Mouse (Mus musculus): ENCODE measurements around the gene 4931414P19Rik.

Gene 4931414P19Rik

DNA sequence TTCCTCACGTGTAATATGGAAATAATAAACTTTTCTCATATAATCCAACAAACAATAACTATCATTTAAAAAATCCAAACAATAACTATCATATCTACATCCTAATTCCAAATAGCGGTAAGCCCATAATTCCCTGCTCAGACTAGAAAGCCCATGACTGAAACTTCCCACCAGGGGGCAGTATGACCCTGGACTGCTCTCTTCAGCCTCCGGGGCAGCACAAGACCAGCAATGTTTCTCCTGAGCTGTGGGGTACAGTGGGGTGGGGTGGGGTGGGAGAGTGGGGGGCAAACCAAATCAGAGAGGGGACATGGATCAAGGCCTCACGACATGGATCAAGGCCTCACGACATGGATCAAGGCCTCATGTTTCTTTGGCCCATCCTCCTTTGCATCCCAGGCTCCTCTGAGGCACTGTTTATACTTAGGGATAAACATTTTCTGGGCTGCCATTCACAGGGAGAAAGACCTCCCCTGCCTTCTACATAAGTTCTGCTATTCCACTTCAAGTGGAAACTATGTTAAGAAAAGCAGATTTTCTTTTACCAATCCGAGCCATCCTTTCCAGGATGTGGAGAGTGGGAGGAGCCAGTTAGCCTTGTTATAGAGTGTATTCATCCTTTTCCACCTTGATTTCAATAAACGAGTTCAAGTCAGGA lies 22.0 kb downstream of the 4931414P19Rik start:
- DNase-seq (ENCODE audit: extremely low spot score): peak; percentile 67

DNA sequence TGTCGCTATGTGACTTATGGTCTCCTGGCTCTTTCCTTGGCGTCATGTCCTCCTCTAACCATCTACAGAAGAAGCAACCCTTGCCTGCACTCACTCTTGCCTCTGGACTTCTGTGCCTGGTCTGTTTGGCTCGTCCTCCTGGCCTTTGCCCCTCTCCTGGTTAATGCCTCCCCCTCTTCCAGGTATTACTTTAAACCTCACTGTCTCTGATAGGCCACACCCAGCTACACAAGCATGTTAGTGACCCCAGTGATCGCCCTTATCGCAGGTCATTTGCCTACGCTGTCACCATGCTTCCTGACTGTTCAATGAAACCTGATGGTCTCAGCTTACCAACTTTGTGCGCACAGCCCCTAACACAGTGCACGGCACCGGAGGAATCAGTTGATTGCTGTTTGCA lies 23.3 kb downstream of the 4931414P19Rik start:
- DNase-seq (ENCODE audit: extremely low spot score): no peak

DNA sequence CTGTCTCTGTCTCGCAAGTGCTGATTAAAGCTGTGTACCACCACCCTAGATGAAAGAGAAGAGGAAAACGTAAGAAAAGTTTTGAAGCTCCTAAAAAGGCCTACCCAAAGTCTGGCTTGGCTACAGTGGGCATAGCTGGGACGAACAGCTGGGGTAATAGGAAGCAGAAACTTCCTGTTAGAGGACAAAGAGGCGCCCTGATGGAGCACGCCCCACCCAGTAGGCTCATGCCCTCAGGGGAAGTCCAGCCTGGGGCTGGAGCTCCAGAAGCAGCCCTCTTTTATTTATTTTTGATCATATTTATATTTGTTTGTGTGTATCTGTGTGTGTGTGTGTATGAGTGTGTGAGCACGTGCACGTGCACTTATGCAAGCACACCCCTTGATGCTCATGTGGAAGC lies 26.2 kb downstream of the 4931414P19Rik start:
- DNase-seq (ENCODE audit: extremely low spot score): no peak

DNA sequence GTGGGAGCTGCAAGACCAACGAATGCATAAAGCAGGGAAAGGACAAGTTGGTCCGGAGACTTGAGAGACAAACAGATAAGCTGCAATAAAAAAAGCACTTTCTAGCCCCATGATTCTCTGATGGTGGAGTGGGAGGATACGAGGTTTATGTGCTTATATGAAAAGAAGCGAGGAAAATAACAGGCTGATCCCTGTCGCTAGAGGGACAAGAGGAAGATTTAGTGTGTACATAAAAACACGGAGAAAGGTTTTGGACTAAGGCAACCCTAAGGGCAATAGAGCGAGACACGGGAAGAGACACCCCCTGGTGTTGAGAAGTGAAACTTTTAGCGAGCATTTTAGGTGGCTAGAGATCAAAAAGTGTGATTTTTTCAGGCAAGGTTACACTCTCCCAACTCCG lies 27.7 kb downstream of the 4931414P19Rik start:
- DNase-seq (ENCODE audit: extremely low spot score): no peak

DNA sequence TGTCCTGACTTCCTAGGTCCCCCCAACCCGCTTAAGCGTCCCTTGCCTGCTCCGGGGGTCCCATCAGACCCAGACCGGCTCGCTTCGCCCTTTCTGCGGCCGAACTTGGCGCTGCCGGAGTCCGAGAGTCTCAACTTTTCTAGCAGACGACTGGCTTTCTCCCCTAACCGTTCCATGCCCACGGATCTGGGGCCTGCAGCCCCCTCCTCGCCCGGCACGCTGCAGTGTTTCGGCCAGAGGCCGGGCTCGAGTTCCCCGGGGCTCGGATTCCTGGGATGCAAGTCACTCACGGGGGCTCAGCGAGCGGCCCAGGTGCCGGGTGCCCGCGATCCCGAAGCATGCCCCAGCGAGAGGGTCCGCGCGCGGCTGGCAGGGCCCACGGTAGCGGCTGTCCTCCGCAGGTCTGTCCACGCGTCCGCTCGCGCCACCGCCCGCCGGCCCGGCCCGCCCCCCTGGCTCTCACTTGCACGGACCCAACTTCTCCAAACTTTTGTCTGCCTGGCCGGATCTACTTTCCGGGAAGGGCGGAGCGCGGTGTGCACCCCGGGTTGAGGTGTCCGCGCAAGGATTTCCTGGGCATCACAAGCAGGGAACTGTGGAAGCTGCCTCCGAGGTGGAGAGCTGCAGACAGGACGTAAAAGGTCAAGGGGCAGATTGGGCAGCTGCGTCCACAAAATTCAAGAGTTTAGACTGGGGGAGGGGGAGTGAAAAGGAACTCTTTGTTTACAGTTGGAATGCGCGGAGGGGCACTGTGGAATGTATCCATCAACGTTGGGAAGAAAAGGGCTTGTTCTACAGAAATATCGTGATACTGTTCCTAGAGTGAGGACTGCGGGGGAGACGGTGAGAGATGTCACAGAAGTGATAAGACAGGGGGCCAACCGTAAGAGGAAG lies 28.5 kb downstream of the 4931414P19Rik start, which contains the start of gene Ajuba:
TSS of gene Ajuba (minus strand) at position 470 of the 894 bp plus-strand sequence.
- peak; percentile 97 for DNase-seq (ENCODE audit: extremely low spot score)

DNA sequence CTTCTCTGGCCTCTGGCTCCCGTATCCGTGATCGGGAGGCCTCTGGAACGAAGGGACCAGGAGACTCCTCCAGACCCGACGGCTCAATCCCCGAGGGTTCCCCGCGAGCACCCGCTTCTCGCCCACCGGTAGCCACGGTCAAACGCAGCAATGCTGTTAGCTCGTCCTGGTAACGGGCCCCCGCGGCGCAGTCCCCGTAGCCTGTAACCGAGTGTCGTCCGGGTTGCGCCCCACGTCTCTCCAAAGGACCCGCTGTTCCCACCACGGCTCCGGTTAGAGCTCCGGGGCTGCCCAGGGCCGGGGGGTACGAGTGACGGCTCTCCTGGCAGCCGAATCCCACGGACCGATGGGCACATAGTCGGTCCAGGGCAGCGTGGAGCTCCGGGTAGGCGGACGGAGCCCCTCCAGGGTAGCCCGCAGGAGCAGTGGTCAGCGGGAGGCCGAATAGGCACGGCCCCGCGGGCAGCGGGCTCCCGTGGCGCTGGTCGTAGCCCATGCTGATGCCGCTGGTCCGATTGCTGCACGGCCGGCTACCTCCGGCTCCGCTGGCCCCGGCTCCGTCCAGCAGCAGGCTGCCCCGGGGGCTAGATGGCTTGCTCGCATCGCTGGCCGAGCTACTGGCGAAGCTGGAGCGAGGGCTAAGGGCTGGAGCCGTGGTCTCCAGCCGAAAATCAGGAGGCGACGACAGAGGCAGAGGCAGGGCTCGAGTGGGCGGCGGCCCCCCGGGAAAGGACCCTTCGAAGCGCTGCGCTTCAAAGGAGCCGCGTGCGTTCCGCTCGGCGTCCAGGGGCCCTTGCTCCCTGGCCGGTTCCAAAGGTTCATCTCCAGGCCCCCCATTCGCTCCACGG lies 29.3 kb downstream of the 4931414P19Rik start:
- DNase-seq (ENCODE audit: extremely low spot score): peak; percentile 63

DNA sequence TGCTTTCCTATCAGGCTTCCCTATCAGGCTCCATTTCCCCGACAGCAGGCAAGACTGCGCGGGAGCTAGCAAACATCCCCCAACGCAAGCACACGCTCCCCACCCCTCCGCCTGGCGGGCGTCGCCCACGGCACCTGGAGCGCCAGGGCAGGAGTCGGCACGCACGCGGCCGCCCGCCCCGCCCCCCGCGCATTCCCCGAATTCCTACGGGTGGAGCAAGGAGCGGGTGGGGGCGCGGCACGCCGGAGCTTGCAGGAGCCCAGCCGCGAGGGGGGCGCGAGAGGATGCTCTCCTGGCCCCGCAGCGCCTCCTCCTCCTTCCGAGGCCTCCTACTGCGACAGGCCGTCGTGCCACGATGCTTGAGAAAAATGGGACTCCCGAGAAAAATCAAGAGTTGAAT lies 30.2 kb downstream of the 4931414P19Rik start:
- DNase-seq (ENCODE audit: extremely low spot score): peak; percentile 88

DNA sequence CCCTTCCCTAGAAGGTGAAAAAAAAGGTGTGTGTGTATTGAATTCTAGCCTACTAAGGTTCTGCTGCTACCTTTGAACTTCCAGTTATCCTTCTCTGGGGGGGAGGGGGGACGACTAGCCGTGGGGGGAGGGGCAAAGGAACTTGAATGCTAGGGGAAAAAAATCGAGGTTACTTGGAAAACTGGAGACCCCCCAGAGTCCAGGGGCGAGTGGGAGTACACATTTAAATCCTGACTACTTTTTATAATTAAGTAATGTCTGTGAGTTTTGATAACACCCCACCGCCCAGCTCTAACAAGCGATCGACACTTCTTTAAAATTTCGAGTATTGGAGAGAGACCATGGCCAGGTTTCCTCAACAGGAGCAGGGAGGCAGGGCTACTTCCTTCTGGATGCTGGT lies 30.8 kb downstream of the 4931414P19Rik start:
- DNase-seq (ENCODE audit: extremely low spot score): no peak

DNA sequence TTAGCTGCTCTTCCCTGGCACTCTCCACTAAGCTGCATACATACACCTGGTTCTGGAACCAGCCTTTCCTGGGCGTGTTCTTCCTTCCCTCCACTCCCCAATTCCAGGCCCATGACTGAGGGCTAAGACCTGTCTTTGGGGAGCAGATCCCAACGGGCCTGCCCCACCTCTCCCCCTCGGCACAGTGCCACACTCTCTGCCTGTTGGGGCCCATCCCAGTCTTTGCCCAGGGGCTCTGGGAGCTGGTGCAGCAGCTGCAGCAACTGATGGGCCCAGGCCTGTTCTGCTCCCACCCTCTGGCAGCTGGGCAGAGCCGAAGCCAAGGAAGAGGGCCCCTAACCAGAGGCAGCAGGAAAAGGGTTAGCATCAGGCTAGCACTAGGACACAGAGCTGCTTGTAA lies 31.5 kb downstream of the 4931414P19Rik start:
- DNase-seq (ENCODE audit: extremely low spot score): no peak

DNA sequence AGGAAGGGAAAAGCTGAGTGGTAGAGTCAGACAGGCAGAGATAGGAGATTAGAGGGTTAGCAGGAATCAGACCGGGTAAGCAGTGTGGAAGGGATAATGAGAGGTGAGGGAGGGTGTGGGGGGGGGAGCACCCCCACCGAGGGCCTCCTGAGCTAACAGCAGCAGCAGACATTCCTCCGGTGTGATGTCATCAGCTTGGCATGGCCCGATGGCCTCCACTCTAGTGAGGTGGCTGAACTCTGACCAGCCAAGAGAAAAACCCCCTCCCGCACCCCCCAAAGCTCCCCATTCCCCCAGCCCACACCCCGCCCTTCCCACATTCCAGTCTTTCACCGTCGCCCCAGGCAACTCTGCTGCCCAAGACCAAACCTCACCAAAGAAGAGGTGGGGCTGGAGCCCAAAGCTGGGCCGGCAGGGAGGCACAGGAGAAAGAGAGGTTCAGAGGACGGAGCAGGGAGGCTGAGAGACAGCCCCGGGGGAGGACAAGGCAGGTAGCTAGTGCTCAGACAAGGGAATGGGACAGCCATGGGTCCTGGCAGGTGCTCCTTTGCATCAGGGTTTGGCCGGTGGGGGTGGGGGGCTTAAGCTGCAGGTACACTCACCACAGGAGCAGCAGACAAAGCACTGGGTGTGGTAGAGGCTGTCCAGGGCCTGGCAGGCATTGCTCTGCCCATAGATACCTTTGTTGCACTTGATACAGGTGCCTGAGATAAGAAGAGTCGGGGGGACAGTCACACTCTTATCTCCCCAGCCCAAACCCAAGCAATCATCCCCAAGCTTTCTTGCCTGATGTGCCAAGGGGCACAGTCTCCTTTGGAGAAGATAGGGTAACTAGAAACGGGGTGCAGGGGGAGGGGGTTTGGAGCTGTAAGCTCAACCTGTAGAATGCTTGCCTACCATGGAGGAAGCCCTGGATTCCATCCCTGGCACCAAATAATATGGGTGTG lies 32.7 kb downstream of the 4931414P19Rik start:
- peak; percentile 88 for DNase-seq (ENCODE audit: extremely low spot score)

DNA sequence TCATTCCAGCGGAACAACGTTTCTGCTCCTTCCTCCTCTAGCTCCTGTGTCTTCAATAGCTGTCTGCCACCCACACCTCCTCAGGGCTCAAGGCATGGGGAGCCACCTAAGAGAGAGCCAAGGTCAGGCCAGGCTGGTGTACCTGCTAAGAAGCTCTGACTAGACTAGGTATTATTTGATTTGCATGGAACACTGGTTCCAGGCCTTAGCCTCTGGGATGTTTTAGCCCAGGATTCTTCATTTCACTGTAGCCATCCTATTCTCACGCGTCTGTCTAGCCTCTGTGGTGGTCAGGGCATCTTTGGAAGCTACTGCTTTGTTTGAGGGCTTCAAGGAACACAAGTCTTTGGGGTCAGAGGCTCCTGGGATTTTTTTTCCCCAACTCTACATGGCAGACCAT lies 33.7 kb downstream of the 4931414P19Rik start:
- no peak for DNase-seq (ENCODE audit: extremely low spot score)

DNA sequence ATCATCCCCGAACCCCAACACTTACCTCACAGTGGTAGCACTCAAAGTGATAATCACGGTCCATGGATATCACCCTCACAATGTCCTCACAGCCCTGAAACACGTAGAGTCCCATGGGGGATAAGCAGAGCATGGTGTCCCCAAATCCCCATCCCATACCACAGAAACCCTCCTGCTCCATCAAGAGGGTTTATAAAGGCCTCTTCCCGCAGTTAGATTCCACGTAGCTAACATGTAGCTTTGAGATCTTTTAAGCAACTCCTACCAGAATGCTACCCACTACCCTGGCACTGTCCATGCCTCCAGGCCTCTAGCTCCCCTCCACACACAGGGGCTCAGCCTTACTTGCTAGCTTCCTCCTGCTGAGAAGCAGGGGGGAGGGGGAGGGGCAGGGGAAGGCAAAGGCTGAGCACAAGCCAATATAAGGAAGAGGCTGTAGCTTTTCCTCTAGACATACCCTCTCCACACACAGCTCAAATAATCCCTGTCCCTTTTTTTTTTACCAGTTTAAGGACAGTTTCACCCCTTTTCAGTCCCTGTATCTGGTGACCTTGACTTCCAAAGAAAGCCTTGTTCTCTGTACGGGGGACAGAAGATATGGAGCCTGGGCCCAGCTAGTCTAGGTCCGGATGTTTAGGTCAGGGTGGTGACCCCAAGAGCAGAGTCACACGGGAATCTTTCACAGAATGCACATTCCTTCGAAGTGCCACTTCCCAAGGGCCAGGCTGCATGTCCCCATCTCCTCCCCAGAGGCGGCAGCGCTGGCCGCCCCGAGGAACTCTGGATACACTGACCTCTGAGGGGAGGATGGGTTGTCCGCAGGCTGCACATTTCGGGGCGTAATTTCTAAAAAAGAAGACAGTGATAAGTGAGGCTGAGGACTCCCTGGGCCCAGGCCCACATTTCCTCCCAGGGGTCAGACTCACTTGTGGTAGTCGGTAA lies 36.1 kb downstream of the 4931414P19Rik start:
- peak; percentile 42 for DNase-seq (ENCODE audit: extremely low spot score)

DNA sequence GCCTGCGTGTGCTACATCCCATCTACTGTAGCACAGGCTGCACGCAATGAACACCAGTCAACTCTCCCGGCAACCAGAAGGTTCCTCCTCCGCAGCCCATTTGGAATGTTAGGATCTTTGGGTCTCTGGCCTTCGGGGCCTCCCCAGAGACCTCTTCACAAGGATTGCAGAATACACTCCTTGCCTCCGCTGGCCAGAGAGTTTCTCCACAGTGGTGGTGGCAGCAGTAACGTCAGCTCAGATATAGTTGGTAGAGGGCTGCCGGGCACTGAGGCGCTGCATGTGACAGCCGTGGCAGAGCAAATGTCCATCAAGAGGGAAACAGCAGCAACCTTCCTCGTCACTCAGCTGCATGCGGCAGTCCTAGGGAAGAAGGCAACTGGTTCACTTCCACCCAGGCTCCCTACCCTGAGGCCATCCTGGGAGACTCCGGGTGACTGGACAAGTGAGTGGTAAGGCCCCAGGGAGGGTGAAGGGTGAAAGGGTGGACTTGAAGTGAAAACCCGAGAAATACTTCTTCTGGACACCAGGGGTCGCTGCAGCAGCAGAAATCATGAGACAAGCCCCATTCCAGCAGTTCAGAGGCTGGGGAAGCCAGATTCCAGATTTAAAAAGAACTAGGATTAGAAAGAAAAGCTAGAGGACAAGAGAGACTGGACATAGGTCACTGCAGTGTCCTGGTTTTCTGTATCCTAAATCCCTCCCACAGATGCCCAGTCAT lies 36.9 kb downstream of the 4931414P19Rik start:
- DNase-seq (ENCODE audit: extremely low spot score): peak; percentile 80

DNA sequence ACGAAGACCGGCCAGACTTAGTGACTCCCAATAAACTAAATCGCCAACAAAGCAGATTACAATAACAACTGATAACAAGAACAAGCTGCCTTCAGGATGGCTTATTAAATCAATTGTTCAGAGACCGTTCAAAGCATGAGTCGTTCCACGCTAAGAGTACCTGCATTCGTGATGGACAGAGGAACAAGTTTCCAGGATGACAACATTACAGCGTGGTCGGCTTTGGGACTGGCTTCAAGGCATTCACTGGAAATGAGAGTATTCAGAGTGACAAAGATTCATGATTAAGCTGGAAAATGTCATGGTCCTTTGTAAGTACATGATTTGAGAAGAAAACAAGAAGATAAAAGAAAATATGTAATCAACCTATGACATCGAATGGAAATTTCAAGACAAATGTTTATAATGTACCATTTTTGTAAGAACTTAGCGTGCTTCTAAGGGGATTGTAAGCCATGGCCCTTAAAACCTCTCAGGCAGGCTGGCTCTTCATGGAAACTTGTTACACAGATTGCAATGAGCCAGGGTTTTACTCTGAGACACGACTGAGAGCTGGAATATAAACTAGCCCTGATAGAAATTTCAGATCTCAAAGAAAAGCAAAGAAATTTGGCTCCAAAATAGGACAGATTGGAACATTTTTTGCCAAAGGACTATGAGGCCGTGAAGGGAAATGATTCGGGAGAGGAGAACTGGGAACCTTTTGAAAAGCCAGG lies 45.1 kb downstream of the 4931414P19Rik start:
- no peak for DNase-seq (ENCODE audit: extremely low spot score)

DNA sequence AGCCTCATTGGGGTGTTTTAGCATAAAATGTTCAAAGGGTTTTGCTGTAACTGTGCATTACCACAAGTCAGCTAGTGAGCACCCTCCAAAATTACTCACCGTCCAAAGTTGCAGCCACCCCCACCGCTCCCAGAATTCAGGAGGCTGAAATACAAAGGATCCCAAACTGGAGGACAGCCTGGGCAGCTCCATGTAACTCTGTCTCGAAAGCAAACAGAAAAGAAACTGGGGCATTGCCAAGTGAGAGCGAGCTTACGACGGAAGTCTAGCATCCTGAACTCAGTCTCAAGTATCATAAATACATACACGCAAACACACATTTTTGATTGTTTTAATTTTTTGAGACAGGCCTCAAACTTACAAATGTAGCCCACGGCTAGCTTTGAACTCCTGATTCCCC lies 48.5 kb downstream of the 4931414P19Rik start:
- no peak for DNase-seq (ENCODE audit: extremely low spot score)

DNA sequence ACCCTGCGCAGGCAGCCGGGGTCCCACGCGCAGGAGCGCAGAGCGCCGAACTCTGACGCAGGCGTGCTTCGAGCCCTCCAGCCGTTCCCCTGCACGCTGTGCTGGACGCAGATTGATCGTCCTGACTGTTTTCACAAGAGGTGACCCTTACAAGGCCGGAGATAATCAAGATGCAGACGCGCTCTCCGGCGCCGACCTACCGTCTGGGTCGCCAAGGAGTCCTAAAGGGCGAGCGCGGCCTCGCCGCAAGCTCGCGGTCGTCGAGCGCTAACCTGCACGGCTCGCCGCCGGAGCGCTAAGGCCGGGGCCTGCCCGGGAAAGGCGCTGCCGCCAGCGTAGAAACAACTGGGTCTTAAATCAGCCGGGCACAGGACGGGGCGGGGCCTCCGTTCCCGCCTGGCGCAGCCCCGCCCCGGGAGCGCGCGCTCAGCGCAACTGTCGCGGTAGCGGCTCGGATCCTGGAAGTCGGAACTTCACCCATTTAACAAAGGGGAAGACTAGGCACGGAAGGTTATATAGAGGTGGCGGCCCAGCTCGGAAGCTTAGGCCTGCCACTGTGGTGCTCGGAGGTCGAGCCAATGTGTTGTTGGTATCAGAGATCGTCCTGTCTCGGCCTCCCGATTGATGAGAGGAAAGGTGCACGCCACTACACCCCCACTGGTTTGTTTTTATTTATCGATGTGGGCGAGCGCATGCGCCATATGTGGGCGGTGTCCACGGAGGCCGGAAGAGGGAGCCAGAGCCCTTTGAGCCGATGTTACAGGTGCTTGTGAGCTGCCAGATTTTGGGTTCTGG lies 51.6 kb downstream of the 4931414P19Rik start, which contains the start of gene Haus4:
TSS of gene Haus4 (minus strand) at position 642 of the 795 bp plus-strand sequence.
- peak; percentile 92 for DNase-seq (ENCODE audit: extremely low spot score)

DNA sequence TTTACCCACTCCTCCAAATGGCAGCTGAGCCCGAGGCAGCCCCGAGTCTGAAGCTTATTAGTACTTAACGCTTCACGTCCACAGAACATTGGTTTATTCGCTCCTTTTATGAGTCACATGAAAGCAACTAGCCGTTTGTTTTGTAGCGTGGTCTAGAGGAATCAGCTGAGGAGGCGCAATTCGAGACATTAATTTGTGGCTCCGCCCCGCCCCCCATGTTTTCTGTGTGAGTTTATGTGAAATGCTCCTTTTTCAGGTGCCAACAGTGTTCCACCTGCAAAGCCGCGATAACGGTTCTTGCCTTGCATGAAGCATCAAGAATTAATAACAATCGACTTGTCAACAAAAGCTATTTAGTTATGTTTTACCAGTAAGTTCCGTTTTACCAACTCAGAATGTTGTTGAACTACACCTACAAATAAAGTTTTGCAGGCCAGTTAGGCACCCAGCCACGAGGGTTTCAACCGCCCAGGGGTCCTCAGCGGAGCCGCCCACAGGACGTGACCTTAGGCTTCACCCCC lies 52.3 kb downstream of the 4931414P19Rik start:
- peak; percentile 44 for DNase-seq (ENCODE audit: extremely low spot score)
